Mouse (Mus musculus) hindbrain, embryonic 16.5 days (tissue): ENCODE measurements around the gene Ntrk3. TPM values are rescaled to one million over a fixed set of nuclear protein-coding genes. Genes with fewer than 3 reads are reported as not detected.

Experiments used
- ATAC-seq: fragments of 200-750 bp; cut with Nextera tagmentation; 2 replicates; pipeline ENCODE4 v1.8.0; 2017; ENCODE audit warnings: moderate TSS enrichment, moderate library complexity
- H3K27ac ChIP-seq: fragments of 300-500 bp; sonication (generic); 2 replicates; pipeline ENCODE4 v1.5.1; 2014; ENCODE audit warnings: low read depth, mild to moderate bottlenecking, control low read depth, low read length, moderate library complexity
- H3K27me3 ChIP-seq: fragments of 300-500 bp; sonication (generic); replicated peaks from 2 replicates; pipeline ENCODE4 v1.6.1; 2014; ENCODE audit warnings: low read length; ENCODE audit not compliant: control insufficient read depth, insufficient read depth
- H3K36me3 ChIP-seq: fragments of 300-500 bp; sonication (generic); 2 replicates; pipeline ENCODE4 v1.6.1; 2014; ENCODE audit warnings: mild to moderate bottlenecking, low read length, moderate library complexity, mixed read lengths; ENCODE audit not compliant: control insufficient read depth, insufficient read depth
- H3K4me1 ChIP-seq: fragments of 300-500 bp; sonication (generic); 2 replicates; pipeline ENCODE4 v1.6.1; 2014; ENCODE audit warnings: low read depth, low read length; ENCODE audit not compliant: control insufficient read depth, insufficient read depth
- H3K4me2 ChIP-seq: fragments of 300-500 bp; sonication (generic); 2 replicates; pipeline ENCODE4 v1.6.1; 2014; ENCODE audit warnings: mild to moderate bottlenecking, low read length, control low read depth, moderate library complexity
- H3K4me3 ChIP-seq: fragments of 300-500 bp; sonication (generic); 2 replicates; pipeline ENCODE4 v1.5.1; 2014; ENCODE audit warnings: mild to moderate bottlenecking, low read length, control low read depth, moderate library complexity
- H3K9ac ChIP-seq: fragments of 300-500 bp; sonication (generic); 2 replicates; pipeline ENCODE4 v1.6.1; 2014; ENCODE audit warnings: low read depth, mild to moderate bottlenecking, control low read depth, low read length, moderate library complexity
- H3K9me3 ChIP-seq: fragments of 300-500 bp; sonication (generic); 2 replicates; pipeline ENCODE4 v1.6.1; 2014; ENCODE audit warnings: mild to moderate bottlenecking, low read length, moderate library complexity; ENCODE audit not compliant: control insufficient read depth
- WGBS: fragments of 180-500 bp; shearing (Covaris S2); extraction: QIAGEN DNeasy Blood & Tissue Kit; methylation state at CpG from one replicate; pipeline ENCODE4 v1.1.7; 2014; 5-methylcytosine and 5-hydroxymethylcytosine counted together
- polyA plus RNA-seq: library from polyadenylated mRNA; unstranded; fragments of >200 nt; fragmentation: Nextera tagmentation; extraction: Ambion mirVana; gene quantifications from 2 replicates; pipeline ENCODE4 v1.2.1, GENCODE M21; 2015

The Ntrk3 gene
- polyA plus RNA-seq, 1 experiment from 2014 or later = 23.8 TPM

DNA sequence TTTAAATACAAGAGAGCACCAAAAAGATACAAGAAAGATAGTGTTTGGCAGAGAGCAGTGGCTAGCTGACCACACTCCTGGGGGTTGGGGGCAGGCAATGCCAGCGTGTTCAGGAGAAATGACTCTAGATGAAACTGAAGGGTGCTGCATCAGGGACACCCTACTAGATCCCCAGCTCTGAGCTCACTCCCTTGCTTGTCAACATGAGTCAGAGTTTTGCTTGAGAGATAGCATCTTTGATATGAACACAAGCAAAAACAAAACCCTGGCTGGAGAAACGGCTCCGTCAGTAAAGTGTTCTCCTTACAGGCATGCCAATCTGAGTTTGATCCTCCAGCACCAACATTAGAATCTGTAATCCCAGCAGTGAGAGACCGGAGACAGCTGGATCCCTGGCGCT lies 189.1 kb downstream of the Ntrk3 start:
- H3K9me3 ChIP-seq = no peaks in the 10 kb centered on the region
- no peak overlapping the region for H3K4me2 ChIP-seq
- H3K36me3 ChIP-seq = no peaks in the 10 kb centered on the region; the same call in 1 of the 2 replicates
- no peak for ATAC-seq
- H3K4me1 ChIP-seq = peaks cover 3% of the 10 kb centered on the region; the same call in 1 of the 2 replicates
- H3K9ac ChIP-seq = no peak overlapping the region
- 90% methylated on average over 5 of the region's 5 CpGs for WGBS
- no peaks in the 10 kb centered on the region for H3K27me3 ChIP-seq
- no peak overlapping the region for H3K4me3 ChIP-seq
- no peak overlapping the region for H3K27ac ChIP-seq

GRCm38 (mm10) chr7:78546551-78546950 lies 191.3 kb downstream of the Ntrk3 start:
- H3K9ac ChIP-seq = no peak overlapping the region
- no peaks in the 10 kb centered on the region for H3K27me3 ChIP-seq
- WGBS = 51% methylated on average over 10 of the region's 10 CpGs
- no peak overlapping the region for H3K4me2 ChIP-seq
- no peak overlapping the region for H3K27ac ChIP-seq
- H3K4me3 ChIP-seq = no peak overlapping the region
- no peaks in the 10 kb centered on the region for H3K9me3 ChIP-seq
- no peak for ATAC-seq
- H3K4me1 ChIP-seq = peaks cover 12% of the 10 kb centered on the region
- no peaks in the 10 kb centered on the region for H3K36me3 ChIP-seq

DNA sequence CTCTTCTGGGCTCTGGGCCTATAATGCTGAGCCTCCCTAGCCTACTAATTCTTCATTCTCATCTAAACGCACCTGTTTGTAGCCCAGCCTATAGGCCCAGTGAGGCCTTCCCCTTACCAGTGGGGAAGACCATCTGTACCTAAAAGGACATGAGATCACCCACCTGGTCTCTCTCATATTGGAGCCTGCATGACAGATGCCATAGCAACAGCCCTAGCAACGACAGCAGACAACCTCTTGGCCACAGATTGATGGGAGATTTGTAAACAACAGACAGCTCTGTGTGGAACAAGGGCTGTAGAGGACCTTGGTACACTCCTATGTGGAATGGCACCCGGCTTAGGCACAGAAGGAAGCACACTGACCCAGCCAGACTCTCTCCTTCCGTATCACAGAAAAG lies 195.3 kb downstream of the Ntrk3 start:
- Histone ChIP-seq H3K4me1 (peaks cover 12% of the 10 kb centered on the region), H3K27ac (no peak overlapping the region), H3K9ac (no peak overlapping the region), H3K4me3 (no peak overlapping the region), H3K9me3 (no peaks in the 10 kb centered on the region), H3K27me3 (no peaks in the 10 kb centered on the region), H3K4me2 (no peak overlapping the region), H3K36me3 (no peaks in the 10 kb centered on the region)
- 49% methylated on average over 4 of the region's 4 CpGs for WGBS
- ATAC-seq = peak; percentile 70

GRCm38 (mm10) chr7:78530286-78530685 lies 207.5 kb downstream of the Ntrk3 start:
- ATAC-seq = no peak
- Histone ChIP-seq H3K36me3 (no peaks in the 10 kb centered on the region), H3K9ac (no peak overlapping the region), H3K4me1 (peaks cover 5% of the 10 kb centered on the region; the same call in 1 of the 2 replicates), H3K27me3 (no peaks in the 10 kb centered on the region), H3K9me3 (no peaks in the 10 kb centered on the region), H3K4me2 (no peak overlapping the region), H3K27ac (no peak overlapping the region), H3K4me3 (no peak overlapping the region)
- WGBS = 26% methylated on average over 6 of the region's 6 CpGs

- Histone ChIP-seq H3K9ac (no peak overlapping the region), H3K27me3 (no peaks in the 10 kb centered on the region), H3K27ac (no peak overlapping the region), H3K4me1 (peaks cover 5% of the 10 kb centered on the region; the same call in 1 of the 2 replicates), H3K36me3 (no peaks in the 10 kb centered on the region), H3K9me3 (no peaks in the 10 kb centered on the region), H3K4me2 (no peak overlapping the region), H3K4me3 (no peak overlapping the region)
- no peak for ATAC-seq
- WGBS = 67% methylated on average over 3 of the region's 3 CpGs
These were observed 209.8 kb downstream of the Ntrk3 start for GRCm38 (mm10) chr7:78528008-78528407.

DNA sequence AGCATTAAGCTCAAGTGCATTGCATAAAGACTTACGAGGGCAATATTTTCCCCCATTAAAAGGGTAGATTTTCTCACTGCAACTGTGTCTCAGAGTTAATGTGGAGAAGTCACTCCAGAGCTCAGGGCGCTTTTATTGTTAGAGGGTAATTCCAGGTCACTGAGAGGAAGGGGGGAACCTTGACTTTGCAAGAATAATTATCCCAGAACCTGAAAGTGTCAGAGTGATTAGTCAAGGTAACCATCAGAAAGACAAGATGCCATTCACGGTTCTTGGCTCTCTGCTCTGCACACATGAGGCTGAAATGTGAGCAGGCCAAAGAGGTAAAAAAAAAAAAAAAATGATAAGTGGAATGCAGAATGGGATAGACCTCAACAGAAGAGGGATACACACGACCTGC lies 210.2 kb downstream of the Ntrk3 start:
- no peaks in the 10 kb centered on the region for H3K27me3 ChIP-seq
- H3K36me3 ChIP-seq = no peaks in the 10 kb centered on the region
- H3K4me3 ChIP-seq = no peak overlapping the region
- no peak for ATAC-seq
- H3K27ac ChIP-seq = no peak overlapping the region
- H3K9me3 ChIP-seq = no peaks in the 10 kb centered on the region
- H3K4me2 ChIP-seq = no peak overlapping the region
- no peak overlapping the region for H3K9ac ChIP-seq
- H3K4me1 ChIP-seq = peaks cover 5% of the 10 kb centered on the region; the same call in 1 of the 2 replicates
- WGBS = 50% methylated on average over 4 of the region's 4 CpGs

- Histone ChIP-seq H3K9me3 (no peaks in the 10 kb centered on the region), H3K27ac (no peak overlapping the region), H3K27me3 (no peaks in the 10 kb centered on the region), H3K9ac (no peak overlapping the region), H3K4me2 (no peak overlapping the region), H3K4me3 (no peak overlapping the region), H3K4me1 (no peaks in the 10 kb centered on the region; the same call in 1 of the 2 replicates), H3K36me3 (no peaks in the 10 kb centered on the region)
- WGBS = 93% methylated on average over 9 of the region's 9 CpGs
- no peak for ATAC-seq
These were observed 217.4 kb downstream of the Ntrk3 start for GRCm38 (mm10) chr7:78520243-78520927.

DNA sequence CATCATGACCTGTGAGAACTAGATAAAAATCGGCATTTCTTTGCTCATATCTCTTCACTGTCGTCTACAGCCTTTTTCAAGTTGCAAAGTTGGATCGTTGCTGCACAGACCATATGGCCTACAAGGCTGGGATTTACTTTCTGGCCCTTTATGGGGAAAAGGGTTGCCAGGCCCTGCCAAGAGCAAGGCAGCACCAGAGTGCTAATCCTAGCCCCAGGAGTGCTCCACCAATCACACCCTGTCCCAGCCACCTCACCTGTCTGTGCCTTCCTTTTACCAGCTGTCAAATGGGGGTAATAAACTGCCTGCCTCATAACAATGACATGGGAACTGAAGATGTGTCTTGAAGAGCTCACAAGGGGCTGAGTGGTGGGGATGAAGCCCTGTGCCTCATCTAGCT lies 218.1 kb downstream of the Ntrk3 start:
- no peaks in the 10 kb centered on the region; the same call in 1 of the 2 replicates for H3K4me1 ChIP-seq
- no peaks in the 10 kb centered on the region for H3K36me3 ChIP-seq
- ATAC-seq = no peak
- H3K9ac ChIP-seq = no peak overlapping the region
- no peaks in the 10 kb centered on the region for H3K9me3 ChIP-seq
- no peak overlapping the region for H3K4me2 ChIP-seq
- H3K4me3 ChIP-seq = no peak overlapping the region
- 79% methylated on average over 3 of the region's 3 CpGs for WGBS
- H3K27me3 ChIP-seq = no peaks in the 10 kb centered on the region
- H3K27ac ChIP-seq = no peak overlapping the region

DNA sequence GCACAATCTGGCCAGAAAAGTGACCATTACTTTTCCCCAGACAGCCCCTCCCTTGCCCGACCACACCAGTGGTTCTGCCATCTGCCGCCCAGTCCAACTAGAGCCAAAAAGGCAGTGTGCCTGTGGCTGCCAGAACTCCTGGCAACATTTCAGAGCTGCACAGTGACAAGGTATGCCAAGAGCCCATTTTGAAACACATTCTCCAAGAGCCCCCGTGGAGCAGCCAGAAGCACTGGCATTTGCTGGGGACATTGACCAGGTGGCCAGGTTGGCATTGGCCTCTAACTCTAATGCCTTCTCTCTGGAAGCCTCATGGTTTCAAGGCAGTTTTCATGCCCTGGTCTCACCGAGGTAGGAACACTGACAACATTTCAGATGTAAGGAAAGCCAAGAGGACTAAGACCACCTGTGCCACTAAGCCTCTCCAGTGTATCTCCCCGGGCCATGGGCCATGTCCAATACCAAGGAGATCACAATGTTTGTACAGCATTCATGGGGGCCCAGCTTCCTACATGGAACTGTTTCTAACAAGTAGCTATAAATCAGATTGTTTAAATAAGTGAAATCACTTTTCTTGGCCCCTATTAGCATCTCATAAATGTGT lies 218.9 kb downstream of the Ntrk3 start:
- no peaks in the 10 kb centered on the region for H3K4me1 ChIP-seq

More for the DNA sequence above, 218.9 kb downstream of the Ntrk3 start:
- H3K27me3 ChIP-seq = no peaks in the 10 kb centered on the region
- WGBS = 73% methylated on average over 5 of the region's 5 CpGs
- H3K4me3 ChIP-seq = no peak overlapping the region
- H3K36me3 ChIP-seq = no peaks in the 10 kb centered on the region
- H3K27ac ChIP-seq = no peak overlapping the region
- H3K9me3 ChIP-seq = no peaks in the 10 kb centered on the region
- H3K4me2 ChIP-seq = no peak overlapping the region
- H3K9ac ChIP-seq = no peak overlapping the region
- peak; percentile 88 for ATAC-seq
